Mouse (Mus musculus) testis, postnatal 10 days (tissue): ENCODE measurements around the gene Atg3.

Source experiments
- DNase-seq: peaks from one replicate; pipeline ENCODE4 v3.0.0; 2021; ENCODE audit warnings: low spot score

Gene Atg3

GRCm38 (mm10) chr16:45204859-45205670, 46.5 kb downstream of the Atg3 start:
- DNase-seq = no peak

DNA sequence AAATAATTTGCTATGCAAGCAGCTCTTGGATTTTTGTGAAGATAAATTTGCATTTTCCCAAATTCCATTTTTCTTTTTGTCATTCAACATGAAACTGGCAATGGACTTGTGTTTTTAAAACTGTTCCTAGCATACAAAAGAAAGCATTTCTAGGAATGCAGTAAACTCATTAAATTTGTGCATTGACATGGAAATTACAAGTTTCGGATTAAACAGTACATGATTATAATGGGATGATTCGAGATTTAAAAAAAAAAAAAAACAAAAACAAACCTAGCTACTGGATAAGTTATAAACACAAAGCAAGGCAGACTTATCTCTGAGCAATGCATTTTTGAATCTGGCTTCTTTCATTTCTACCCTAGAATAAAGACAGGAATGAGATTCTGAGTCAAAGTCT, 63.4 kb downstream of the Atg3 start:
- no peak for DNase-seq

- DNase-seq = no peak
Observed at GRCm38 (mm10) chr16:45222771-45223170, 64.2 kb downstream of the Atg3 start.

DNA sequence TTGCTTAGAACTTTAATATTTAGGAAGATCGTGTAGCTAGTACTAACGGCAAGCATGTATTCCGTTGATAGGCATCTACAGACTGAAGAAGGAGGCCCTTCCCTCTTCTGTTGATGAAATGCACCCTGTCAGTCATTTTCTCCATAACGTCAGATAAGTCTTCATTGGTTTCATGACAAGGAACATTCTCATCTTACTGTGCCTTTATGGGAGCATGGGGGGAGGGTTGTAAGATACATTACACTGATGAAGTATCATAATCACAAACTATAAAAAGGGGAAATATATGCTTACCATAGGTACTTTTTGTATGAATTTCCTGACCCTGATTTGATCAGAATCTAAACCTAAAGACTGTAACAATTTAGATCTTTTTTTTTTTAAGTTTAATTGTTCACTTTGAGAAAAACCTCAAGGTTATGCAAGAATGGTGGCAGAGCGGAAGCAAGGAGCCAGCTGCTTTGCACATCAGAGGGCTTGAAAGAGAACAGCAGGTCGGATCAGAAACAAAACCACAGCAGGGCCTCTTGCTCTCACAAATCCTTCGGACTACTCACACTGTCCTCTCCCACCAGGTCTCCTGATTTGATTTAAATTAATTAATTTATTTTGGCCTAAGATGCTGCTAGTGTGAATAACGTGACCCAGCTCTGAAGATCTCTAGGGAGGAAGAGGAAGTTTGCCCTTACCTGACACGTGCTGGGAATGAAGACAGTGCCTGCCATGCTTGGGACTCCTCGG, 65.2 kb downstream of the Atg3 start, which contains the start of gene Btla:
Gene Btla (plus strand): TSS at position 668 of the 741 bp plus-strand sequence.
- DNase-seq = no peak

GRCm38 (mm10) chr16:45224431-45225008, 65.9 kb downstream of the Atg3 start:
- DNase-seq = no peak

DNA sequence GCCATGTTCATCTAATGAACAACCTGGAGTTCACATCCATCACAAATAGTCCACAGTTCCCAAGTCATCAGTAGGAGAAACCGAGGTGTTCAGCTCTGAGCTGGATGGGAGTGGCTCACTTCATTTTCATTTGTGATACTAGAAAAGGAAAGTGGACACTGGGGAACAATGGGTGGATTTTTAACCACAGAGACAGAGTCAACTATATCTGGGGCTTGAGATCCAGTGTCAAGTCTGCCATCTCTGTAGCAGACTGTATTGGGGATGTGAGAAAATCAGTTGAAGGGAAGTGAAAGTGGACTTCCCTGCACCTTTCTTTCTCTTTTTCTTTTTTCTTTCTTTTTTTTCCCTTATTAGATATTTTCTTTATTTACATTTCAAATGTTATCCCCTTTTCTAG, 68.4 kb downstream of the Atg3 start:
- no peak for DNase-seq

GRCm38 (mm10) chr16:45231296-45231695, 72.7 kb downstream of the Atg3 start:
- no peak for DNase-seq

GRCm38 (mm10) chr16:45233007-45233406, 74.4 kb downstream of the Atg3 start:
- no peak for DNase-seq
